Mouse (Mus musculus): ENCODE results near the gene Atxn1l. TPM values are rescaled to one million over a fixed set of nuclear protein-coding genes. Genes with fewer than 3 reads are reported as not detected.

The Atxn1l gene
- polyA plus RNA-seq, 1 experiment from 2014 or later, result 17.0 TPM

Other genes with a start within 250 kb of the Atxn1l start
- not detected in 3 replicates for gene Pmfbp1, start 243.7 kb downstream of the Atxn1l start, polyA plus RNA-seq (2018)
- gene Dhx38, start 171.9 kb downstream of the Atxn1l start, polyA plus RNA-seq (2018), result 29.7 to 48.5 TPM (median 41.9 TPM) in 3 replicates
- 7.9 to 15.1 TPM (median 9.1 TPM) in 3 replicates for gene Txnl4b, start 171.8 kb downstream of the Atxn1l start, polyA plus RNA-seq (2018)
- 0.70 to 2.3 TPM (median 1.1 TPM) in 3 replicates for gene Hp, start 158.6 kb downstream of the Atxn1l start, polyA plus RNA-seq (2018)
- gene Dhodh, start 129.1 kb downstream of the Atxn1l start, polyA plus RNA-seq (2018), result 4.3 to 14.5 TPM (median 6.6 TPM) in 3 replicates
- gene Pkd1l3, start 123.2 kb downstream of the Atxn1l start, polyA plus RNA-seq (2018), result 0.07 to 0.17 TPM (median 0.11 TPM) in 3 replicates
- 79.1 to 112 TPM (median 87.3 TPM) in 3 replicates for gene Ist1, start 44.5 kb downstream of the Atxn1l start, polyA plus RNA-seq (2018)
- gene Zfp821, start 32.2 kb downstream of the Atxn1l start, polyA plus RNA-seq (2018), result 9.2 to 15.3 TPM (median 14.5 TPM) in 3 replicates
- 80.1 to 112 TPM (median 80.8 TPM) in 3 replicates for gene Ap1g1, start 40.8 kb upstream of the Atxn1l start, polyA plus RNA-seq (2018)
- gene Phlpp2, start 130.8 kb upstream of the Atxn1l start, polyA plus RNA-seq (2018), result 2.0 to 3.3 TPM (median 2.8 TPM) in 3 replicates
- gene Marveld3, start 224.5 kb upstream of the Atxn1l start, polyA plus RNA-seq (2018), result not detected in 3 replicates

Data from macrophage (primary cell).